Mouse (Mus musculus): ENCODE results near the gene Becn1.

Becn1 gene

GRCm38 (mm10) chr11:101269577-101270116 is 32.4 kb downstream of the Becn1 start:
- no peak for DNase-seq (ENCODE audit: low spot score in 2 of 2)

- no peak for DNase-seq (ENCODE audit: low spot score in 2 of 2)
Observed at GRCm38 (mm10) chr11:101265906-101266305, 36.2 kb downstream of the Becn1 start.

- no peak for DNase-seq (ENCODE audit: low spot score in 2 of 2)
Observed at GRCm38 (mm10) chr11:101264954-101265471, 37.1 kb downstream of the Becn1 start.

DNA sequence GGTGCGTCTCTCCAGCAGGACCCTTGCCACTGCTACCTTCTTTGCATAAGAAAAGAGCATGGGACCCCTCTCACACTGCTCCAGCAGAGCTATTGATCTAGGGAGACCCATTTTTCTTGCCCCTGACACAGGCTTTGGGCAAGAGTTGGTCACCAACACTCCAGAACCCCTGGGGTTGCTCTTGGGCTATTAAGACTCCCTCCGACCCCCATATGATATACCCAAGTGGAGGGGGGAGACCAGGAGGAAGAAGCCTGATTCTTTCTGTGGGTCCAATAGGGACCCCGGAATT is 38.2 kb downstream of the Becn1 start:
- no peak for DNase-seq (ENCODE audit: low spot score in 2 of 2)

DNA sequence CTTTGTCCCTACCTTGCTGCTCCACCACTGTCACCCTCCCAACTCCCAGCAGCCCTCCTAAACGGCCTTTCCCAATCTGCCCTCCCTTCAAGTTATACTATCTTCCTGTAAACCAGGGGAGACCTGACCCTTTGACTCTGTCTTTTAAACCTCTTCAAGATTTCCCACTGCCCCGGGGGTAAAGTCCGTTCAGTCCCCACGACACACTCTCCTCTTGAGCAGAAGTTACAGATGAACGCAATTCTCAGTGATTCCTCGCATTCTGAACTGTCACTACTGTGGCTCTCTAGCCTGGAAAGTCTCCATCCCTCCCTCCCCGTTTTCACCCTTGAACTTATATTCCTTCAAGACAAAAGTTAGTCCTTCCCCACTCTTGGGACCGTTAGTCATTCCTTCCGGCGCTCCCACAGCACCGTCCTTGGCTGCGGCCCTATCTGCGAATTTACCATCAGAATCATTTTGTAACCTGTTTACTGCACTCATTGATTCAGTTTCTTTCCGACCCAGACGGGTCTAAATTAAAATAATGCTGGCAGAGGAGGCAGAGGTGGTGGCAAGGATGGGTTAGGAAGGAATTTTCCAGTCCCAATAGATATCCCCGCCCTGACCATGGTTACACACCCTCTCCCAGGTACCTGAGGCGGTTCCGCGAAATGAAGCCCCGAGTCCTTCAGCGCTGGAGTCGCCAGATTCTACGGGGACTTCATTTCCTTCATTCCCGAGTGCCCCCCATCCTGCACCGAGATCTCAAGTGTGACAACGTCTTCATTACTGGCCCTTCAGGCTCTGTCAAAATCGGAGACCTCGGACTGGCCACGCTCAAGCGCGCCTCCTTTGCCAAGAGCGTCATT is 38.7 kb downstream of the Becn1 start:
- DNase-seq (ENCODE audit: low spot score in 2 of 2): no peak

DNA sequence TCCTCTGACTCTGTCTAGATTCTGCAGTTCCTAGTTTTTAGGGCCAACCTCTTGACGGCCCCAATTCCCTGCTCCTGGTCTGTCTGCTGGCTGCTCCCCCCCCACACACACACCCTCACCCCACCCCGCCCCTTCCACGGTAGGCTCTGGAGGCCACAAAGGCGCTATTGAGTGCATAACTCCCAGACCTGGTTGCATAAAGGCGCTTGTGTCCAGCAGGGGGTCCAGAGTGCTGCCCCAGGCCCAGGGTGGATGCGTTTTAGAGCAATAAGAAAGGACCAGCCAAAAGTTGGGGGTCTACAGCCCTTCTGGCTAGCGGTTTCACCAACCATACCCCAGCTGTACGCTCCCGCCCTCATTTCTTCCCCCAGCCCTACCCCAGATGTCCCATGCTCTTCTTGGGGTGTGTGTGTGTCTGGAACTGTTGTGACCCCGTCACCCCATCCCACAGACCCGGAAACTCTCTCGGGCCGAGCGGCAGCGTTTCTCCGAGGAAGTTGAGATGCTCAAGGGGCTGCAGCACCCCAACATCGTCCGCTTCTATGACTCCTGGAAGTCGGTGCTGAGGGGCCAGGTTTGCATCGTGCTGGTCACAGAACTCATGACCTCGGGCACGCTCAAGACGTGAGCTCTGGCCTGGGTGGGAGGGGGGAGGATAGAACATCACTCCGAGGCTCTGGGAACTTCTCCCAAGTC is 39.7 kb downstream of the Becn1 start:
- no peak for DNase-seq (ENCODE audit: low spot score in 2 of 2)

- DNase-seq (ENCODE audit: low spot score in 2 of 2): no peak
Observed at GRCm38 (mm10) chr11:101260826-101261380, 41.2 kb downstream of the Becn1 start.

GRCm38 (mm10) chr11:101259948-101260825 is 41.9 kb downstream of the Becn1 start, which contains the start of gene Wnk4:
Wnk4 (plus strand) TSS chr11:101260567.
- no peak for DNase-seq (ENCODE audit: low spot score in 2 of 2)

GRCm38 (mm10) chr11:101259261-101259712 is 42.8 kb downstream of the Becn1 start:
- DNase-seq (ENCODE audit: low spot score in 2 of 2): peak; percentile 71 to 79

DNA sequence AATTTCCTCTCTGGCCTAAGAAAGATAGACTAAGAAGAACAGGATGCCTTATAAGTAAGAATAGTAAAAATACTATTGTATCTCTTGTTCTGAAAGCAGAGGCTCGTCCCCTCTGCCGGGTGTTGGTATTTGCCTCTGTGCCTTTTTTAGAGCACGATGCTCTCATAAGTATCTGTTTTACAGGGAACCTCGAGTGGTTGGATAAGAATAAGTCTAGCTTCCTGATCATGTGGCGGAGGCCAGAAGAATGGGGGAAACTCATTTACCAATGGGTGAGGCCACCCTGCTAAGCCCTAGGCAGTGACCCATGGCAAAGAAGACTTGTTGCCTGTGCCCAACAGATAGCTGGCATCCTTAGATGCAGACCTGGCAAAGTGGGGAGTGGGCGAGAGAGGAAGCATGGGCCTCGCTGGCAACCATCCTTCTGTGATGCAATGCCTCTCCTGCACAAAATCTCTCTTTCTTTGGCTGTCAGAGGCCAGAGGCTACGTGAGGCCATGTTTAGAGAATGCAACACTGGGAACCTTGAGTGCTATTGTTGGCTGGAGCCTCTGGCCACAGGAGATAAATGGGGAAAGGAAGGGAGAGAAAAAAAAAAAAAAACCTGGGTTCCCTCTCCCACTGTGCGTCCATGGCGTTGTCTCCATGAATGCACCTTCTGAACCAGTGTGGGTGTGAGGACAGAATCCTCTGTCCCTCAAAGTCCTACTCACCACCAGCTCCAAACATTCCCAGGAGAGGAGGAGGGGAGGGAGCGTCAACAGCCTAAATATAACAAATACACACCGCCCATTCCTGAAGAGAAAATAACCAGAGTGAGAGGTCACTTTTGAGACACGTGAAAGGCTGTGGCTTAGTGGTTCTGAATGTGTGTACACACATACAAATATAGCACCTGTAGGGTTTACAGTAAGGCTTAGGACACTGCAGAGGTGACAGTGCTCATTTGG is 46.0 kb downstream of the Becn1 start:
- DNase-seq (ENCODE audit: low spot score in 2 of 2): no peak

DNA sequence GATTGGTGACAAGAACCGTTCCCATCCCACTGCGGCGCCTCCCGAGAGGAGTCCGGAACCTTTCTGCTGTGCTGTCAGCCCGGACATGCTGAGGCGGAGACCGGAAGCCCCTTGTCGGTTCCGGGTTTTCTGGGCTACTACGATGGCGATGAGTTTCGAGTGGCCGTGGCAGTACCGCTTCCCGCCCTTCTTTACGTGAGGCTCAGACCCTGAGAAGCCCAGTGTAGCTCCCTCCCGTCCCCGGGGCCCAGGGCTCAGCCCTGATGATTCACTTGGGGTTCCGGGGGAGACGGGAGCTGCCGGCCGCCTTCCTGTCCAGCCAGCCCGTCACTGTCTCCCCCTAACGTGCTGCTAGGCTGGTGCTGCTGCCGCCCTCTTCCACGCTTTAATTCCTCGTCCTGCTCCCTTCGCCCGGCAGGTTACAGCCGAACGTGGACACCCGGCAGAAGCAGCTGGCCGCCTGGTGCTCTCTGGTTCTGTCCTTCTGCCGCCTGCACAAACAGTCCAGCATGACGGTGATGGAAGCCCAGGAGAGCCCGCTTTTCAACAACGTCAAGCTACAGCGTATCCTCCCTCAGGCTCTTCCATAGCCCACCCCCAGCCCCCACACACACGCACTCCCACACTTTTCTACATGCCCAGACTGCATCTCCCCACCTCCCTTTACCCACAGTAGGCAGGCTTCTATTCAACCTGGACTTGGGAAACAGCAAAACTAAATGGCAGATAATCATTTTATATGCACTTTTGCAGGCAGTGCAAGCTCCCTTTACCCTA is 48.3 kb downstream of the Becn1 start, which contains the start of gene Vps25:
Vps25 (plus strand) TSS at position 95 of the 777 bp plus-strand sequence.
- peak; percentile 69 to 72 for DNase-seq (ENCODE audit: low spot score in 2 of 2)

DNA sequence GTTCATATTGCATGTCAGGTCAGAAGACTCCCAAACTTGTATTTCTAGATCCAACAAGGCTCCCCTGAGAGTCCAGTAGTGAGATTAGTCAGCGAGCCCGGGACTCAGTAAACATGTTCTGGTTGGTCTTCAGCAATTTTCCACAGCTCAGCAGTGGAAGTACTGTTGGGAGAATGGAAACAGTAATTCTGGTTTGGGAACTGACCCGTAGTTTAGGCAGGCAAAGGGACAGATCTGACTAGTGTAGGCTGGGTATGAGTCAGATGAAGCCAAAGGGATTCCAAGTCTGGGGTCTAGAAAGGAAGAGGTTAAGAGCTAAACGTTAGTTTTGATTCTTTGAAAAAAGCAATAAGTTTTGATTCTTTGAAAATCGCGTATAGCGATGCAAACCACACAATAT is 49.1 kb downstream of the Becn1 start:
- no peak for DNase-seq (ENCODE audit: low spot score in 2 of 2)

GRCm38 (mm10) chr11:101251031-101251430 is 51.1 kb downstream of the Becn1 start:
- no peak for DNase-seq (ENCODE audit: low spot score in 2 of 2)

- no peak for DNase-seq (ENCODE audit: low spot score in 2 of 2)
Observed at GRCm38 (mm10) chr11:101248258-101248994, 53.7 kb downstream of the Becn1 start.

DNA sequence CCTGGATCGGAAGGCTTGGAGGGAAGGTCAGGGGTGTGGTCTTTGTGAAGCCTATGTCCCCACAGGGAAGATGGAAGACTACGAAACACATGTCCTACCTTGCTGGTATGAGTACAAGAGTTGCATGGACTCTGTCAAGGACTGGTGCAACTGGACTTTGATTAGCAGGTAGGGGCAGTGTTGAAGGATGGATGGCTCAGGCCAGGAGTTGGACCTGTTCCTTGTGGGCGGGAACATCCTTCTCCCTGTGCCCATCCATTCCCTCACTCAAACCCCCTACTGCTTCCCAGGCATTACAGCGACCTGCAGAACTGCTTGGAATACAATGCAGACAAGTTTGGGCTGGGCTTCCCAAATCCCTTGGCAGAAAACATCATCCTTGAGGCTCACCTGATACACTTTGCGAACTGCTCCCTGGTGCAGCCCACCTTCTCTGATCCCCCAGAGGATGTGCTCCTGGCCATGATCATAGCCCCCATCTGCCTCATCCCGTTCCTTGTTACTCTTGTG is 54.5 kb downstream of the Becn1 start:
- DNase-seq (ENCODE audit: low spot score in 2 of 2): no peak

DNA sequence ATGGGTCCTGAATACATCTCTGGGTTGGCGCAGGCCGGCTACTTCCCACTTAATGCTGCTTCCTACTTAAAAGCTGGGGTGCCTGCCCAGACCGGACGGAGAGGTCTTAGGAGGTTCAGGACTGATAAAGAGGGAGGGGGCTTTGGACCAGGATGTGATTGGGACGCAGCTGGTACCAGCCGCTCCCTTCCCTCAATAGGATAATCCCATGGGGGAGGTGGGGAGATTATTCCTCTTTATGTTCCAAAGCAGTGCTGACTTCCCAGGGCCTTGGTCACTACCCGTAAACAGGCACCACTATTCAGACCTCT is 55.4 kb downstream of the Becn1 start:
- DNase-seq (ENCODE audit: low spot score in 2 of 2): no peak

- no peak for DNase-seq (ENCODE audit: low spot score in 2 of 2)
Observed at GRCm38 (mm10) chr11:101245855-101246701, 56.0 kb downstream of the Becn1 start, which contains the start of gene Ramp2. Ramp2 (plus strand) TSS chr11:101246028.
